Comparison of ENCODE assay signal across 28 mouse cellular contexts in the genomic region with DNA sequence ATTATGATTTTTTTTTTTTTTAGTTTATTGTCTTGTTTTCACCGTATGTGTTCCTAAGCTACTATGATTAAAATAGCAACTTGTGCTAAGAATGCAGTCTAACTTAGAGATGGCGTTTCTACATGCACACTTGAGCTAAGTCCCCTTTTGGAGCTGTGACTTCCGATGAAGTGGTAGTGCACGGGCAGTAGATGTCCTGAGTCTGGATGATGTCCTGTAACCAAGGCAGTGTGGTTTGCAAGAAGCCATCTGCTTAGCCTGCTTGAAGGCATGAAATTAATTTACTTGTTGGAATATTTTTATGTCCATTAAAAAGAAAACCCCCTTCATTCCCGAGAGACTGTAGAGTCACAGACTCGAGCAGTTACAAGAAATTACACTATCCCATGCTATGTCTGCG.
A peak's percentile ranks its signal among the peaks of the same experiment; 100 is the strongest.
DNase-seq lines count a peak whose midpoint lies in the region; ATAC-seq and TF ChIP-seq lines count a peak whose summit lies in the region.
"Had no signal": no experiment of that assay in that cellular context is flagged by ENCODE, and none has a peak within 500 bp of the region (broad histone marks: within the 10 kb centered on the region; RNA-seq: fewer than 3 reads in every experiment).

No protein-coding gene starts in this region.

- H3K4me3 ChIP-seq in heart, embryonic 14.5 days (ENCODE audit: control insufficient read depth in 1 of 2, insufficient read depth in 1 of 2, low read depth in 1 of 2, low read length in 2 of 2) = no peak overlapping the region
- H3K4me3 ChIP-seq in kidney, embryonic 15.5 days (replicated peaks) = no peak overlapping the region
- H3K4me3 ChIP-seq in lung, postnatal 0 days (ENCODE audit: low read depth, low read length) = no peak overlapping the region
- H3K4me3 ChIP-seq: limb, embryonic 13.5 days; liver, embryonic 12.5 days; midbrain, embryonic 10.5 days; midbrain, embryonic 15.5 days; neural tube, embryonic 15.5 days; stomach, embryonic 15.5 days had no signal

- H3K27ac ChIP-seq in heart, embryonic 14.5 days (replicated peaks in 1 of 2; ENCODE audit: control insufficient read depth in 1 of 2, insufficient read depth in 1 of 2, low read depth in 2 of 2, low read length in 2 of 2) = peak overlapping the region; percentile 40 to 68; a peak in 1 of 4 replicates
- H3K27ac ChIP-seq in kidney, embryonic 15.5 days = 0 out of 2 replicates have a peak overlapping the region, but pooled peaks have one; percentile 18
- no peak overlapping the region for H3K27ac ChIP-seq in lung, postnatal 0 days (ENCODE audit: low read length)
- H3K27ac ChIP-seq: hindbrain, embryonic 14.5 days; limb, embryonic 13.5 days; liver, embryonic 12.5 days; macrophage; midbrain, embryonic 10.5 days; midbrain, embryonic 15.5 days; neural tube, embryonic 15.5 days had no signal

- ATAC-seq in heart, embryonic 14.5 days (ENCODE audit: insufficient number of reproducible peaks, insufficient read depth, low FRiP score, low read depth) = no peak
- no peak for ATAC-seq in kidney, embryonic 15.5 days (replicated peaks; ENCODE audit: low FRiP score)
- ATAC-seq in lung, postnatal 0 days = peak; percentile 52
- ATAC-seq: activated CD4-positive, CD25-positive, alpha-beta regulatory T cell, adult 4 months; forebrain, embryonic 14.5 days; intestine, postnatal 0 days; midbrain, embryonic 15.5 days had no signal

- 0 out of 2 replicates have a peak, but pooled peaks have one; percentile 24 for TF ChIP-seq EP300 in lung, postnatal 0 days (IDR thresholded peaks at IDR 0.05)

- no peaks in the 10 kb centered on the region for H3K9me3 ChIP-seq in heart, embryonic 14.5 days (ENCODE audit: control insufficient read depth, low read length)
- H3K9me3 ChIP-seq in kidney, embryonic 15.5 days (replicated peaks) = no peaks in the 10 kb centered on the region
- no peaks in the 10 kb centered on the region for H3K9me3 ChIP-seq in lung, postnatal 0 days (ENCODE audit: low read length)
- H3K9me3 ChIP-seq: limb, embryonic 13.5 days; liver, embryonic 12.5 days; midbrain, embryonic 10.5 days; midbrain, embryonic 15.5 days; neural tube, embryonic 15.5 days; stomach, embryonic 15.5 days had no signal

- DNase-seq in heart, postnatal 25 days (ENCODE audit: low spot score) = no peak
- DNase-seq in kidney, adult 18-20 months = no peak
- DNase-seq in lung, postnatal 0 days (ENCODE audit: low spot score) = peak; percentile 66
- DNase-seq in lung, adult 18-20 months = no peak
- peak; percentile 30 to 69 for DNase-seq in lung, postnatal 4 days
- DNase-seq in adrenal gland, postnatal 10 days = no peak
- DNase-seq: adrenal gland, adult 2 months; B cell, adult 2 months; cerebellum, adult 2 months; cerebellum, postnatal 14 days; gastrocnemius, postnatal 14 days; kidney, postnatal 4 days; retina, postnatal 1 day; right cerebral cortex, postnatal 25 days; thymus, postnatal 14 days had no signal

- 0 out of 2 replicates have a peak overlapping the region, but pooled peaks have one; percentile 8 for H3K4me2 ChIP-seq in heart, embryonic 14.5 days (ENCODE audit: low read length)
- H3K4me2 ChIP-seq in kidney, embryonic 15.5 days = no peak overlapping the region
- no peak overlapping the region for H3K4me2 ChIP-seq in lung, postnatal 0 days (replicated peaks; ENCODE audit: low read depth, low read length)
- H3K4me2 ChIP-seq: hindbrain, embryonic 14.5 days; limb, embryonic 13.5 days; midbrain, embryonic 15.5 days; neural tube, embryonic 15.5 days; stomach, embryonic 15.5 days had no signal

- H3K27me3 ChIP-seq in heart, embryonic 14.5 days (ENCODE audit: control insufficient read depth, insufficient read depth, low read length) = no peaks in the 10 kb centered on the region
- H3K27me3 ChIP-seq in kidney, embryonic 15.5 days = no peaks in the 10 kb centered on the region
- H3K27me3 ChIP-seq in lung, postnatal 0 days (replicated peaks; ENCODE audit: insufficient read depth, low read length) = no peaks in the 10 kb centered on the region
- H3K27me3 ChIP-seq: limb, embryonic 13.5 days; liver, embryonic 12.5 days; midbrain, embryonic 15.5 days; neural tube, embryonic 15.5 days; stomach, embryonic 15.5 days had no signal

- peak overlapping the region; percentile 30; the same call in 1 of the 2 replicates for H3K9ac ChIP-seq in heart, embryonic 14.5 days (ENCODE audit: low read length)
- no peak overlapping the region for H3K9ac ChIP-seq in kidney, embryonic 15.5 days
- H3K9ac ChIP-seq in lung, postnatal 0 days (replicated peaks; ENCODE audit: low read depth) = no peak overlapping the region
- H3K9ac ChIP-seq: hindbrain, embryonic 14.5 days; limb, embryonic 13.5 days; midbrain, embryonic 15.5 days; neural tube, embryonic 15.5 days; stomach, embryonic 15.5 days had no signal

- intact Hi-C loops in heart, postnatal 25 days (cut with DNase I) = no loop called here

- WGBS in heart, embryonic 14.5 days = 50% methylated on average over 7 of the region's 7 CpGs
- 66% methylated on average over 7 of the region's 7 CpGs for WGBS in kidney, embryonic 15.5 days
- 52% methylated on average over 7 of the region's 7 CpGs for WGBS in lung, postnatal 0 days

- peaks cover 36 to 75% of the 10 kb centered on the region in 2 experiments for H3K4me1 ChIP-seq in heart, embryonic 14.5 days (ENCODE audit: control insufficient read depth in 2 of 2, insufficient read depth in 2 of 2, low read length in 2 of 2)
- H3K4me1 ChIP-seq in kidney, embryonic 15.5 days = peaks cover 75% of the 10 kb centered on the region
- peaks cover 19% of the 10 kb centered on the region for H3K4me1 ChIP-seq in lung, postnatal 0 days (ENCODE audit: insufficient read depth, low read depth, low read length)

- H3K36me3 ChIP-seq in heart, embryonic 14.5 days (ENCODE audit: control insufficient read depth, insufficient read depth, low read length) = no peaks in the 10 kb centered on the region
- H3K36me3 ChIP-seq in kidney, embryonic 15.5 days = no peaks in the 10 kb centered on the region
- H3K36me3 ChIP-seq in lung, postnatal 0 days (ENCODE audit: insufficient read depth, low read length) = no peaks in the 10 kb centered on the region
- H3K36me3 ChIP-seq: limb, embryonic 13.5 days; liver, embryonic 12.5 days; midbrain, embryonic 15.5 days; neural tube, embryonic 15.5 days; stomach, embryonic 15.5 days had no signal

- no peak for TF ChIP-seq CTCF in lung, postnatal 0 days (IDR thresholded peaks at IDR 0.05)

Comparison
In these comparisons a context has a peak if more than half of its experiments do, and no peak if none do; other contexts are left out.
1. DNase-seq: peak in lung, postnatal 0 days (single experiment) and lung, postnatal 4 days (2 of 2); none in heart, postnatal 25 days (single experiment), kidney, adult 18-20 months (single experiment), lung, adult 18-20 months (0 of 2) and adrenal gland, postnatal 10 days (single experiment).